21 mouse cellular contexts compared by ENCODE assay signal in the genomic region with DNA sequence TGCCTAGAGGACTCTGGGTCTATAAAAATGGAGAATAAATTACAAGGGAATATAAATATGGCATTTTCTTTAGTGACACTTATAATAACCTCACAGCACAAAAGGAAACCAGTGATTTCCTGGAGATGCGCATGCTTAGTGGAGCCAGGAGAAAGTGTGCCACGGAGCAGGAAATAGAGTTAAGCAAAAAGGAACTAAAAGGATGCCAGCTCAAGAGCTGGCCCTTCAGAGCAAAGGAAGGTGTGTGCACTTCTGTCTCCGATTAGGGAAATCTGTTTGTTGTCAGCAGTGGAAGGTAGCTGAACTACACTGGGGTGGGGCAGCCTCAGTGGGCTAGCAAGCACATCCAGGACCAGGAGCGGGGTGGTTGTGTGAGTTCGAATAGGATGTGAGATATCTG. TPM values are rescaled to one million over a fixed set of nuclear protein-coding genes. Genes with fewer than 3 reads are reported as not detected.
DNase-seq lines count a peak whose midpoint lies in the region; ATAC-seq and TF ChIP-seq lines count a peak whose summit lies in the region.
"Had no signal": no experiment of that assay in that cellular context is flagged by ENCODE, and none has a peak within 500 bp of the region (broad histone marks: within the 10 kb centered on the region; RNA-seq: fewer than 3 reads in every experiment).

No protein-coding gene starts in this region.

- no peak overlapping the region for H3K4me3 ChIP-seq in liver, postnatal 0 days (ENCODE audit: low read depth, low read length)
- no peak overlapping the region for H3K4me3 ChIP-seq in liver, embryonic 11.5 days (ENCODE audit: low read depth, low read length)
- peak overlapping the region; percentile 54 for H3K4me3 ChIP-seq in bone marrow macrophage, adult 2 months (ENCODE audit: insufficient read depth, low read length)
- H3K4me3 ChIP-seq: embryonic facial prominence, embryonic 13.5 days; heart, embryonic 13.5 days; hindbrain, embryonic 15.5 days; midbrain, embryonic 12.5 days had no signal

- 0 out of 2 replicates have a peak overlapping the region, but pooled peaks have one; percentile 11 for H3K27ac ChIP-seq in liver, postnatal 0 days (ENCODE audit: low read depth)
- H3K27ac ChIP-seq in liver, embryonic 11.5 days (ENCODE audit: low read depth, low read length): no peak overlapping the region
- H3K27ac ChIP-seq in bone marrow macrophage, adult 2 months (ENCODE audit: insufficient read depth, low read depth, low read length): peak overlapping the region; percentile 92
- H3K27ac ChIP-seq: embryonic facial prominence, embryonic 13.5 days; heart, embryonic 13.5 days; midbrain, embryonic 12.5 days had no signal

- H3K9ac ChIP-seq in liver, postnatal 0 days (replicated peaks): no peak overlapping the region
- H3K9ac ChIP-seq in liver, embryonic 11.5 days (ENCODE audit: low read depth, low read length): no peak overlapping the region
- H3K9ac ChIP-seq: embryonic facial prominence, embryonic 13.5 days; heart, embryonic 13.5 days; hindbrain, embryonic 15.5 days; midbrain, embryonic 12.5 days had no signal

- no peak for ATAC-seq in liver, postnatal 0 days
- no peak for ATAC-seq in liver, embryonic 11.5 days (replicated peaks; ENCODE audit: low FRiP score)
- peak; percentile 30; the same call in 1 of the 2 replicates for ATAC-seq in megakaryocyte progenitor cell, adult 5-6 weeks (replicated peaks; ENCODE audit: poor library complexity)
- ATAC-seq: forebrain, embryonic 14.5 days; intestine, embryonic 16.5 days had no signal

- 48% methylated on average over 5 of the region's 5 CpGs for WGBS in liver, postnatal 0 days (ENCODE audit: insufficient replicate concordance)
- WGBS in liver, embryonic 11.5 days: 62% methylated on average over 5 of the region's 5 CpGs

- intact Hi-C loops in left cerebral cortex, postnatal 14 days (cut with DNase I): no loop called here

- no peak overlapping the region for H3K4me2 ChIP-seq in liver, postnatal 0 days (ENCODE audit: low read depth, low read length)
- no peak overlapping the region for H3K4me2 ChIP-seq in liver, embryonic 11.5 days
- H3K4me2 ChIP-seq: embryonic facial prominence, embryonic 13.5 days; heart, embryonic 13.5 days; hindbrain, embryonic 15.5 days; midbrain, embryonic 12.5 days had no signal

- no peak for TF ChIP-seq CTCF in liver, postnatal 0 days (IDR thresholded peaks at IDR 0.05; ENCODE audit: low read depth)
- TF ChIP-seq CTCF in bone marrow macrophage, adult 2 months (IDR thresholded peaks at IDR 0.05; ENCODE audit: low read depth, low read length): no peak

- no peak for TF ChIP-seq POLR2A in bone marrow macrophage, adult 2 months (IDR thresholded peaks at IDR 0.05; ENCODE audit: borderline replicate concordance, low read depth, low read length)

- no peak for TF ChIP-seq EP300 in liver, postnatal 0 days (IDR thresholded peaks at IDR 0.05; ENCODE audit: low read depth)

- no peaks in the 10 kb centered on the region for H3K27me3 ChIP-seq in liver, postnatal 0 days (ENCODE audit: insufficient read depth, low read length)
- H3K27me3 ChIP-seq in liver, embryonic 11.5 days (replicated peaks; ENCODE audit: control insufficient read depth, insufficient read depth, low read length): no peaks in the 10 kb centered on the region
- H3K27me3 ChIP-seq: embryonic facial prominence, embryonic 13.5 days; heart, embryonic 13.5 days; hindbrain, embryonic 15.5 days had no signal

- H3K4me1 ChIP-seq in liver, postnatal 0 days (ENCODE audit: insufficient read depth): peaks cover 8% of the 10 kb centered on the region
- no peaks in the 10 kb centered on the region for H3K4me1 ChIP-seq in liver, embryonic 11.5 days (replicated peaks; ENCODE audit: control insufficient read depth, insufficient read depth, low read length)
- H3K4me1 ChIP-seq in bone marrow macrophage, adult 2 months (ENCODE audit: control insufficient read depth, insufficient read depth, low read length): peaks cover 34% of the 10 kb centered on the region

- no peaks in the 10 kb centered on the region for H3K9me3 ChIP-seq in liver, postnatal 0 days (ENCODE audit: low read length)
- H3K9me3 ChIP-seq in liver, embryonic 11.5 days (ENCODE audit: control insufficient read depth, low read length): no peaks in the 10 kb centered on the region
- H3K9me3 ChIP-seq: embryonic facial prominence, embryonic 13.5 days; heart, embryonic 13.5 days; hindbrain, embryonic 15.5 days; midbrain, embryonic 12.5 days had no signal

- no peaks in the 10 kb centered on the region for H3K36me3 ChIP-seq in liver, postnatal 0 days (replicated peaks; ENCODE audit: insufficient read depth, low read length)
- H3K36me3 ChIP-seq in liver, embryonic 11.5 days (ENCODE audit: control insufficient read depth, insufficient read depth, low read length): no peaks in the 10 kb centered on the region
- H3K36me3 ChIP-seq: embryonic facial prominence, embryonic 13.5 days; heart, embryonic 13.5 days; hindbrain, embryonic 15.5 days; midbrain, embryonic 12.5 days had no signal

- no peak for DNase-seq in liver, postnatal 0 days
- DNase-seq in liver, embryonic 11.5 days (ENCODE audit: low spot score): no peak
- peak; percentile 71 for DNase-seq in 416B (ENCODE audit: low read depth)
- no peak for DNase-seq in left cerebral cortex, postnatal 14 days (ENCODE audit: low spot score in 2 of 2)
- no peak for DNase-seq in ovary, postnatal 36 days (ENCODE audit: low spot score)
- DNase-seq: adrenal gland, adult 8-10 months; cerebellum, postnatal 10 days; kidney, postnatal 25 days; left cerebral cortex, postnatal 4 days; liver; lung, adult 18-20 months; lung, postnatal 36 days; thymus, adult 2 months had no signal

RNA-seq across cellular contexts. Expression of a gene that starts 6.8 kb away (rescaled TPM):
- 1.1 and 1.6 TPM in 2 replicates for polyA plus RNA-seq in liver, postnatal 0 days (2015; fragmentation: Nextera tagmentation; extraction: Ambion mirVana)
- polyA plus RNA-seq in liver, embryonic 11.5 days (2014; fragmentation: Nextera tagmentation; extraction: Ambion mirVana): 0.68 and 1.7 TPM in 2 replicates
- 231 and 258 TPM in 2 replicates for polyA plus RNA-seq in bone marrow macrophage, adult 2 months (2012; ENCODE audit: insufficient read depth, insufficient read length, missing spikeins)
- total RNA-seq in megakaryocyte progenitor cell, adult 5-6 weeks (2015): 47.1 and 51.5 TPM in 2 replicates
- total RNA-seq in megakaryocyte progenitor cell, adult 5-6 weeks (2017): 11.2 and 14.5 TPM in 2 replicates
- 1 to 10 TPM; 2.9 to 3.3 TPM for total RNA-seq in left cerebral cortex, postnatal 14 days (2021)

Comparison
In these comparisons a context has a peak if more than half of its experiments do, and no peak if none do; other contexts are left out.
1. RNA of a gene that starts 6.8 kb away (polyA plus RNA-seq): 231 to 258 TPM in bone marrow macrophage, adult 2 months; 0.68 to 1.7 TPM in liver, embryonic 11.5 days and 1.1 to 1.6 TPM in liver, postnatal 0 days; every median in the first group is over 10 times any median in the second.